Mouse (Mus musculus) lung, postnatal 0 days (tissue): ENCODE results near the gene B430306N03Rik. TPM values are rescaled to one million over a fixed set of nuclear protein-coding genes. Genes with fewer than 3 reads are reported as not detected.

ENCODE experiments used
- ATAC-seq: fragments of 200-750 bp; cut with Nextera tagmentation; 2 replicates; pipeline ENCODE4 v1.8.0; 2017; ENCODE audit warnings: moderate library complexity
- DNase-seq: peaks from one replicate; pipeline ENCODE4 v3.0.0-alpha.2; 2016; ENCODE audit warnings: low spot score
- H3K27ac ChIP-seq: fragments of 300-500 bp; sonication (generic); 2 replicates; pipeline ENCODE4 v1.5.1; 2014; ENCODE audit warnings: antibody characterized with exemption, mild to moderate bottlenecking, low read length, mixed read lengths
- H3K27me3 ChIP-seq: fragments of 300-500 bp; sonication (generic); replicated peaks from 2 replicates; pipeline ENCODE4 v1.6.1; 2014; ENCODE audit warnings: low read length, mixed read lengths; ENCODE audit not compliant: insufficient read depth
- H3K36me3 ChIP-seq: fragments of 300-500 bp; sonication (generic); 2 replicates; pipeline ENCODE4 v1.6.1; 2014; ENCODE audit warnings: low read length, mixed read lengths; ENCODE audit not compliant: insufficient read depth
- H3K4me1 ChIP-seq: fragments of 300-500 bp; sonication (generic); 2 replicates; pipeline ENCODE4 v1.6.1; 2014; ENCODE audit warnings: antibody characterized with exemption, low read depth, low read length, mixed read lengths; ENCODE audit not compliant: insufficient read depth
- H3K4me2 ChIP-seq: fragments of 300-500 bp; sonication (generic); replicated peaks from 2 replicates; pipeline ENCODE4 v1.6.1; 2014; ENCODE audit warnings: low read depth, mild to moderate bottlenecking, low read length, moderate library complexity, mixed read lengths
- H3K4me3 ChIP-seq: fragments of 300-500 bp; sonication (generic); 2 replicates; pipeline ENCODE4 v1.5.1; 2014; ENCODE audit warnings: low read depth, low read length
- H3K9ac ChIP-seq: fragments of 300-500 bp; sonication (generic); replicated peaks from 2 replicates; pipeline ENCODE4 v1.6.1; 2014; ENCODE audit warnings: low read depth, mild to moderate bottlenecking
- H3K9me3 ChIP-seq: fragments of 300-500 bp; sonication (generic); 2 replicates; pipeline ENCODE4 v1.6.1; 2016; ENCODE audit warnings: low read length, mixed read lengths
- CTCF ChIP-seq: IDR thresholded peaks from 2 replicates; pipeline ENCODE4 v1.5.1; 2016; ENCODE audit warnings: antibody characterized with exemption, mild to moderate bottlenecking
- EP300 ChIP-seq: IDR thresholded peaks from 2 replicates; pipeline ENCODE4 v1.6.1; 2016; ENCODE audit warnings: antibody characterized with exemption, mild to moderate bottlenecking, control low read depth
- WGBS: fragments of 180-500 bp; shearing (Covaris S2); extraction: QIAGEN DNeasy Blood & Tissue Kit; methylation state at CpG from one replicate; pipeline ENCODE4 v1.1.7; 2014; 5-methylcytosine and 5-hydroxymethylcytosine counted together
- polyA plus RNA-seq: library from polyadenylated mRNA; unstranded; fragments of >200 nt; fragmentation: Nextera tagmentation; extraction: Ambion mirVana; gene quantifications from 2 replicates; pipeline ENCODE4 v1.2.1, GENCODE M21; 2015

B430306N03Rik gene
- polyA plus RNA-seq, 1 experiment from 2014 or later: 0.58 TPM

- no peak for ATAC-seq
- DNase-seq: no peak
- Histone ChIP-seq H3K9me3 (no peaks in the 10 kb centered on the region), H3K4me3 (no peak overlapping the region), H3K4me1 (no peaks in the 10 kb centered on the region), H3K27ac (no peak overlapping the region), H3K9ac (no peak overlapping the region), H3K4me2 (no peak overlapping the region), H3K36me3 (no peaks in the 10 kb centered on the region), H3K27me3 (no peaks in the 10 kb centered on the region)
- WGBS: 49% methylated on average over 4 of the region's 7 CpGs
- TF ChIP-seq CTCF: no peak
- no peak for TF ChIP-seq EP300
Observed at GRCm38 (mm10) chr17:48299756-48300155, 16.2 kb upstream of the B430306N03Rik start.

- Histone ChIP-seq H3K36me3 (no peaks in the 10 kb centered on the region), H3K4me1 (no peaks in the 10 kb centered on the region), H3K4me2 (no peak overlapping the region), H3K27me3 (no peaks in the 10 kb centered on the region), H3K27ac (no peak overlapping the region), H3K4me3 (no peak overlapping the region), H3K9ac (no peak overlapping the region), H3K9me3 (no peaks in the 10 kb centered on the region)
- DNase-seq (no peak), ATAC-seq (no peak)
- WGBS: 57% methylated on average over 7 of the region's 7 CpGs
- TF ChIP-seq EP300 (no peak), CTCF (no peak)
Observed at GRCm38 (mm10) chr17:48300199-48300598, 15.7 kb upstream of the B430306N03Rik start.

GRCm38 (mm10) chr17:48300861-48301260 is 15.1 kb upstream of the B430306N03Rik start:
- H3K4me1 ChIP-seq: no peaks in the 10 kb centered on the region
- no peak overlapping the region for H3K4me3 ChIP-seq
- ATAC-seq (no peak), DNase-seq (no peak)
- H3K27ac ChIP-seq: no peak overlapping the region
- no peak overlapping the region for H3K9ac ChIP-seq
- WGBS: 67% methylated on average over 9 of the region's 9 CpGs
- H3K36me3 ChIP-seq: no peaks in the 10 kb centered on the region
- no peaks in the 10 kb centered on the region for H3K9me3 ChIP-seq
- no peaks in the 10 kb centered on the region for H3K27me3 ChIP-seq
- no peak overlapping the region for H3K4me2 ChIP-seq
- TF ChIP-seq CTCF: no peak
- TF ChIP-seq EP300: no peak

GRCm38 (mm10) chr17:48301792-48302191 is 14.1 kb upstream of the B430306N03Rik start:
- no peak overlapping the region for H3K9ac ChIP-seq
- WGBS: 81% methylated on average over 5 of the region's 5 CpGs
- H3K36me3 ChIP-seq: no peaks in the 10 kb centered on the region
- no peaks in the 10 kb centered on the region for H3K4me1 ChIP-seq
- no peaks in the 10 kb centered on the region for H3K9me3 ChIP-seq
- ATAC-seq (no peak), DNase-seq (no peak)
- no peak overlapping the region for H3K4me3 ChIP-seq
- no peak overlapping the region for H3K27ac ChIP-seq
- no peak overlapping the region for H3K4me2 ChIP-seq
- no peaks in the 10 kb centered on the region for H3K27me3 ChIP-seq
- TF ChIP-seq CTCF (no peak), EP300 (no peak)

- WGBS: 69% methylated on average over 2 of the region's 2 CpGs
- Histone ChIP-seq H3K27me3 (no peaks in the 10 kb centered on the region), H3K27ac (no peak overlapping the region), H3K4me3 (no peak overlapping the region), H3K36me3 (no peaks in the 10 kb centered on the region), H3K4me1 (no peaks in the 10 kb centered on the region), H3K9me3 (no peaks in the 10 kb centered on the region), H3K4me2 (no peak overlapping the region), H3K9ac (no peak overlapping the region)
- TF ChIP-seq EP300: no peak
- no peak for TF ChIP-seq CTCF
- no peak for DNase-seq
- no peak for ATAC-seq
Observed at GRCm38 (mm10) chr17:48312124-48312523, 3.8 kb upstream of the B430306N03Rik start.

GRCm38 (mm10) chr17:48318686-48319085 is 2.7 kb downstream of the B430306N03Rik start:
- Histone ChIP-seq H3K4me2 (no peak overlapping the region), H3K36me3 (no peaks in the 10 kb centered on the region), H3K4me1 (no peaks in the 10 kb centered on the region), H3K27me3 (no peaks in the 10 kb centered on the region), H3K9me3 (no peaks in the 10 kb centered on the region), H3K27ac (no peak overlapping the region), H3K4me3 (no peak overlapping the region), H3K9ac (no peak overlapping the region)
- WGBS: 95% methylated on average over 1 of the region's 1 CpGs
- ATAC-seq: no peak
- TF ChIP-seq CTCF: no peak
- TF ChIP-seq EP300: no peak
- no peak for DNase-seq

- H3K27ac ChIP-seq: no peak overlapping the region
- no peak overlapping the region for H3K9ac ChIP-seq
- no peak overlapping the region for H3K4me3 ChIP-seq
- ATAC-seq: no peak
- DNase-seq: no peak
- no peaks in the 10 kb centered on the region for H3K9me3 ChIP-seq
- TF ChIP-seq CTCF: no peak
- no peak for TF ChIP-seq EP300
- H3K4me2 ChIP-seq: no peak overlapping the region
- H3K36me3 ChIP-seq: no peaks in the 10 kb centered on the region
- no peaks in the 10 kb centered on the region for H3K27me3 ChIP-seq
- 74% methylated on average over 2 of the region's 2 CpGs for WGBS
- no peaks in the 10 kb centered on the region for H3K4me1 ChIP-seq
Observed at GRCm38 (mm10) chr17:48321279-48321678, 5.3 kb downstream of the B430306N03Rik start.
